Mouse (Mus musculus): ENCODE data around the gene Snrpf. TPM values are rescaled to one million over a fixed set of nuclear protein-coding genes. Genes with fewer than 3 reads are reported as not detected.

Gene Snrpf
- polyA plus RNA-seq, 1 experiment: 88.9 TPM

- no peak for TF ChIP-seq POLR2A (IDR thresholded peaks at IDR 0.05; ENCODE audit: control insufficient read depth, extremely low read depth, insufficient read depth, low read length, poor library complexity)
- no peak for TF ChIP-seq CTCF (IDR thresholded peaks at IDR 0.05; ENCODE audit: borderline replicate concordance, control insufficient read depth, extremely low read depth, insufficient read depth, low read length, poor library complexity)
- peaks cover 17% of the 10 kb centered on the region for H3K4me1 ChIP-seq (replicated peaks; ENCODE audit: control insufficient read depth, insufficient read depth, low read length)
- no peaks in the 10 kb centered on the region for H3K27me3 ChIP-seq (ENCODE audit: control insufficient read depth, insufficient read depth, low read length)
- H3K36me3 ChIP-seq (ENCODE audit: control insufficient read depth, insufficient read depth, low read length): no peaks in the 10 kb centered on the region
- peak within 1 kb of the TSS; percentile 41 for H3K4me3 ChIP-seq (ENCODE audit: control insufficient read depth, insufficient read depth, low read length)
- 0 out of 2 replicates have a peak within 1 kb of the TSS, but pooled peaks have one; percentile 3 for H3K27ac ChIP-seq (ENCODE audit: control insufficient read depth, insufficient read depth, low read length)
- DNase-seq: peak; percentile 29
- 40% methylated on average over 17 of the region's 17 CpGs for WGBS
Observed at GRCm38 (mm10) chr10:93540431-93541210, 48.9 kb downstream of the Snrpf start, which contains the start of gene Ccdc38. Gene Ccdc38, plus strand, starts transcription at chr10:93540632.

- H3K27ac ChIP-seq (ENCODE audit: control insufficient read depth, insufficient read depth, low read length): 0 out of 2 replicates have a peak within 1 kb of the TSS, but pooled peaks have one; percentile 3
- peaks cover 17% of the 10 kb centered on the region for H3K4me1 ChIP-seq (replicated peaks; ENCODE audit: control insufficient read depth, insufficient read depth, low read length)
- H3K27me3 ChIP-seq (ENCODE audit: control insufficient read depth, insufficient read depth, low read length): no peaks in the 10 kb centered on the region
- peak within 1 kb of the TSS; percentile 41 for H3K4me3 ChIP-seq (ENCODE audit: control insufficient read depth, insufficient read depth, low read length)
- WGBS: 2% methylated on average over 35 of the region's 35 CpGs
- H3K36me3 ChIP-seq (ENCODE audit: control insufficient read depth, insufficient read depth, low read length): no peaks in the 10 kb centered on the region
- DNase-seq: peak; percentile 88
- TF ChIP-seq POLR2A (IDR thresholded peaks at IDR 0.05; ENCODE audit: control insufficient read depth, extremely low read depth, insufficient read depth, low read length, poor library complexity) (no peak), CTCF (IDR thresholded peaks at IDR 0.05; ENCODE audit: borderline replicate concordance, control insufficient read depth, extremely low read depth, insufficient read depth, low read length, poor library complexity) (peak; percentile 86)
Observed at GRCm38 (mm10) chr10:93539775-93540430, 49.6 kb downstream of the Snrpf start, which contains the start of gene Amdhd1. Gene Amdhd1, minus strand, starts transcription at chr10:93540033.

GRCm38 (mm10) chr10:93538818-93539217, 50.7 kb downstream of the Snrpf start:
- TF ChIP-seq CTCF (IDR thresholded peaks at IDR 0.05; ENCODE audit: borderline replicate concordance, control insufficient read depth, extremely low read depth, insufficient read depth, low read length, poor library complexity) (no peak), POLR2A (IDR thresholded peaks at IDR 0.05; ENCODE audit: control insufficient read depth, extremely low read depth, insufficient read depth, low read length, poor library complexity) (no peak)
- Histone ChIP-seq H3K36me3 (ENCODE audit: control insufficient read depth, insufficient read depth, low read length) (no peaks in the 10 kb centered on the region), H3K27ac (ENCODE audit: control insufficient read depth, insufficient read depth, low read length) (no peak overlapping the region), H3K4me3 (ENCODE audit: control insufficient read depth, insufficient read depth, low read length) (no peak overlapping the region), H3K4me1 (replicated peaks; ENCODE audit: control insufficient read depth, insufficient read depth, low read length) (peaks cover 21% of the 10 kb centered on the region), H3K27me3 (ENCODE audit: control insufficient read depth, insufficient read depth, low read length) (no peaks in the 10 kb centered on the region)
- no peak for DNase-seq
- 99% methylated on average over 6 of the region's 6 CpGs for WGBS

- peaks cover 21% of the 10 kb centered on the region for H3K4me1 ChIP-seq (replicated peaks; ENCODE audit: control insufficient read depth, insufficient read depth, low read length)
- WGBS: 60% methylated on average over 2 of the region's 2 CpGs
- no peak for DNase-seq
Observed at GRCm38 (mm10) chr10:93538287-93538686, 51.2 kb downstream of the Snrpf start.

More at GRCm38 (mm10) chr10:93538287-93538686, 51.2 kb downstream of the Snrpf start:
- Histone ChIP-seq H3K36me3 (ENCODE audit: control insufficient read depth, insufficient read depth, low read length) (no peaks in the 10 kb centered on the region), H3K4me3 (ENCODE audit: control insufficient read depth, insufficient read depth, low read length) (no peak overlapping the region), H3K27ac (ENCODE audit: control insufficient read depth, insufficient read depth, low read length) (no peak overlapping the region), H3K27me3 (ENCODE audit: control insufficient read depth, insufficient read depth, low read length) (no peaks in the 10 kb centered on the region)
- TF ChIP-seq CTCF (IDR thresholded peaks at IDR 0.05; ENCODE audit: borderline replicate concordance, control insufficient read depth, extremely low read depth, insufficient read depth, low read length, poor library complexity) (no peak), POLR2A (IDR thresholded peaks at IDR 0.05; ENCODE audit: control insufficient read depth, extremely low read depth, insufficient read depth, low read length, poor library complexity) (no peak)

Other genes with a start within 250 kb of the Snrpf start
- 153 and 269 TPM in 2 replicates for gene Lta4h, start 136.3 kb downstream of the Snrpf start, polyA plus RNA-seq (2012; rRNA removed)
- 3.7 TPM in 2 replicates for gene Hal, start 100.9 kb downstream of the Snrpf start, polyA plus RNA-seq (2012; rRNA removed)
- 0.44 and 0.46 TPM in 2 replicates for gene Amdhd1, start 49.7 kb downstream of the Snrpf start, polyA plus RNA-seq (2012; rRNA removed)
- 0.03 TPM in 1 of 2 replicates, not detected in the other for gene Ccdc38, start 49.1 kb downstream of the Snrpf start, polyA plus RNA-seq (2012; rRNA removed)
- 1.1 and 1.3 TPM in 2 replicates for gene Ntn4, start 51.0 kb upstream of the Snrpf start, polyA plus RNA-seq (2012; rRNA removed)
- 1.1 and 1.3 TPM in 2 replicates for gene Usp44, start 241.8 kb upstream of the Snrpf start, polyA plus RNA-seq (2012; rRNA removed)